Mouse (Mus musculus) bone marrow macrophage, adult 2 months (primary cell): ENCODE measurements around the gene Trpm8.

Experiments used
- CTCF ChIP-seq: IDR thresholded peaks from 2 replicates; pipeline ENCODE4 v1.5.1; 2012; ENCODE audit warnings: low read depth, mild to moderate bottlenecking, low read length, moderate library complexity
- POLR2A ChIP-seq: IDR thresholded peaks from 2 replicates; pipeline ENCODE4 v1.6.1; 2012; ENCODE audit warnings: mild to moderate bottlenecking, low read depth, low read length, borderline replicate concordance

- no peak for TF ChIP-seq CTCF
- TF ChIP-seq POLR2A: no peak
These were observed 150.7 kb downstream of the Trpm8 start for GRCm38 (mm10) chr1:88427987-88428741.
